Mouse (Mus musculus) T-helper 2 cell (primary cell): ENCODE data around the gene Cntnap3.
"Not testable (repeated sequence)": the region's sequence is repeated elsewhere in the genome, so short reads cannot be mapped to it uniquely, and the experiment has no call there.

ENCODE experiments used
- in situ Hi-C: fragments of 300-600 bp; cut with MboI, MseI; formaldehyde crosslinking; loops from one replicate; pipeline ENCODE4 v1.15.1; 2025; ENCODE audit warnings: high pct_unique_total_duplicates

Gene Cntnap3

GRCm38 (mm10) chr13:64903585-64904208, at the start of gene Cntnap3:
TSS of gene Cntnap3 (minus strand) at chr13:64903955.
- in situ Hi-C loops: no loop called here

- in situ Hi-C loops: no loop called here
These were observed 13.4 kb upstream of the Cntnap3 start, which contains the start of gene Spata31 for GRCm38 (mm10) chr13:64917191-64917590. TSS of gene Spata31 (plus strand) at chr13:64917406.

GRCm38 (mm10) chr13:64903132-64903531, 623 bp downstream of the Cntnap3 start:
- in situ Hi-C loops: no loop called here

GRCm38 (mm10) chr13:64865397-64865796, 38.4 kb downstream of the Cntnap3 start:
- in situ Hi-C loops: no loop called here

GRCm38 (mm10) chr13:64824856-64825255, 78.9 kb downstream of the Cntnap3 start:
- in situ Hi-C loops: not testable (repeated sequence)

- in situ Hi-C loops: no loop called here
These were observed 158.4 kb downstream of the Cntnap3 start for GRCm38 (mm10) chr13:64745383-64745782.

GRCm38 (mm10) chr13:64732244-64732643, 171.5 kb downstream of the Cntnap3 start:
- in situ Hi-C loops: no loop called here

- in situ Hi-C loops: no loop called here
These were observed 187.0 kb downstream of the Cntnap3 start for GRCm38 (mm10) chr13:64716791-64717190.

- in situ Hi-C loops: no loop called here
These were observed 211.3 kb downstream of the Cntnap3 start for GRCm38 (mm10) chr13:64692463-64692862.
